Mouse (Mus musculus) heart, adult 8-10 months (tissue): ENCODE data around the gene Fanci. TPM values are rescaled to one million over a fixed set of nuclear protein-coding genes. Genes with fewer than 3 reads are reported as not detected.

Source experiments
- DNase-seq: peaks from one replicate; pipeline ENCODE4 v3.0.0; 2022; ENCODE audit warnings: low spot score
- total RNA-seq, 4 experiments: library from RNA; stranded (reverse); gene quantifications; 2 replicates each; pipeline ENCODE4 v1.2.4; 2022

Gene Fanci
- total RNA-seq, 4 experiments from 2014 or later = 0.09 to 0.34 (median 0.25) TPM

- DNase-seq = no peak
Measured at GRCm38 (mm10) chr7:79387140-79387539, 4.6 kb upstream of the Fanci start.

- DNase-seq = no peak
Measured at GRCm38 (mm10) chr7:79387991-79388390, 3.7 kb upstream of the Fanci start.

GRCm38 (mm10) chr7:79388671-79389206, 3.0 kb upstream of the Fanci start:
- no peak for DNase-seq

- no peak for DNase-seq
Measured at GRCm38 (mm10) chr7:79390141-79390708, 1.5 kb upstream of the Fanci start.

DNA sequence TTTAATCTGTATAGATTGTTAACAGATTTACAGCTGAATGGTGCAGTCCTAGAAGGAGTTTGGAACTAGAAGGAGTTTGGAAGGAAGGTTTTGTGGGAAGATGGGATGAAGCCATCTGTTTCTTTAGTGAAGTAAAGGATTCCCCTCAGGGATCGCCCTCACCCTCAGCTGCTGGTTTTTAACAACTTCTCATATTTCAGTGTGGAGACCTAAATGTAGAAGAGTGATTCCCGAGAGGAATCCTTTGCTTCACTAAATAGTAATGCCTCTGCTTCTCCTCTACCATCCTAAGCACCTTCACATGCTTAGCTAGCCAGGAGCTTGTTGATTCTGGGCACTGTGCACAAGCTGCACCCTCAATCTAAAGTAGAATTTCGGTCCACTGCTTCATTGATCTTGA, 258 bp upstream of the Fanci start:
- no peak for DNase-seq

- no peak for DNase-seq
Measured at GRCm38 (mm10) chr7:79392860-79393513, 1.3 kb downstream of the Fanci start.

DNA sequence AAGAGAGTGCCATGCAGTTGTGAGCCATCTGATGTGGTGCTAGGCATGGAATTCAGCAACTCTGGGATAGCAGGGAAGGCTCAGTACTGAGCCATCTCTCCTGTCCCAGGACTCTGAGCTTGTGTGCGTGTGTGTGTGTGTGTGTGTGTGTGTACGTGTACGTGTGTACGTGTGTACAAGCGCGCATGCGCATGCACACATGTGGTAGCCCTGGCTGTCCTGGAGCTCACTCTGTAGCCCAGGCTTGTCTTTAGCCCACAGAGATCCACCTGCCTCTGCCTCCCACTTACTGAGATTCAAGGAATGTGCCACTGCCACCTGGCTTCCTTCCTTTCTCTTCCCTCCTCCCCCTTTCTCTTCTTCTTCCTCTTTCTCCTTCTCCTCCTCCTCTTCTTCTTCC, 2.2 kb downstream of the Fanci start:
- no peak for DNase-seq

DNA sequence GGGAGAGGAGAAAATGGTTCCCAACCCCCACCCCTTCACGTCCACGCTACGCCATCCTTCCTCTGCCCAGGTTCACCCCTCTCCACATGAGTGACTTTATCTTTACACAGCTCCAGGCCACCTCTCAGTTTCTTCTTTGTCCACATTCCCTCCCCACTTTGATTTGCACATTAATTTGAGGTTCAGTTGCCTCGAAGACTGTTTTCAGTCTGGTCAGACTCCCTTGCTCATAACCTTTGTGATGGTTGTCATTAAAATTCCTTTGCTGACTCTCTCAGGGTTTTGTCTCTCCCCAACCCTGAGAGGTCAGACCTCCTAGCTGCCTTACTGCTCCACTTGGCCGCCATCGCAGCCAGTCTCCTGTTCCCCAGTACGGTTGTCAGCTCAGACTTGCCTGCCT, 2.9 kb downstream of the Fanci start:
- no peak for DNase-seq

GRCm38 (mm10) chr7:79395186-79395585, 3.5 kb downstream of the Fanci start:
- DNase-seq = no peak

- no peak for DNase-seq
Measured at GRCm38 (mm10) chr7:79397446-79397963, 5.8 kb downstream of the Fanci start.

- DNase-seq = no peak
Measured at GRCm38 (mm10) chr7:79398426-79398825, 6.7 kb downstream of the Fanci start.

- DNase-seq = no peak
Measured at GRCm38 (mm10) chr7:79398971-79399370, 7.2 kb downstream of the Fanci start.

GRCm38 (mm10) chr7:79400296-79400695, 8.6 kb downstream of the Fanci start:
- no peak for DNase-seq

- DNase-seq = no peak
Measured at GRCm38 (mm10) chr7:79414449-79415375, 23.0 kb downstream of the Fanci start.

DNA sequence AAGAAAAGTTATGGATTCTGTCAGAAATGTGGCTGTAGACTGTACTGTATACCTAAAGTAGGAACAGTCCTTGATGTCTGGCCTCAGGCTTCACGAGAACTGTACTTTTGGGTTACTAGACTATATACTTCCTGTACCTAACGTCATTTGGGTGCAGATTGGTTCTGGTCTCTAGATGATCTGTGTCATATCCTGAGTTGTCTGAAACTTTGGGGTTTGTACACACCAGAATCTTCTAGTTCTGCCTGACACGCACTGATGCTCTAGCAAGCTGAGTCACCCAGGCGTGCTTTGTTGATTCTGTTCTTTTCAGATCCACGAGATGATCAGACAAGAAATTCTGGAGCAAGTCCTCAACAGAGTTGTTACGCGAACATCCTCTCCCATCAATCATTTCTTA, 28.2 kb downstream of the Fanci start:
- no peak for DNase-seq

- DNase-seq = no peak
Measured at GRCm38 (mm10) chr7:79422876-79423275, 31.1 kb downstream of the Fanci start.

DNA sequence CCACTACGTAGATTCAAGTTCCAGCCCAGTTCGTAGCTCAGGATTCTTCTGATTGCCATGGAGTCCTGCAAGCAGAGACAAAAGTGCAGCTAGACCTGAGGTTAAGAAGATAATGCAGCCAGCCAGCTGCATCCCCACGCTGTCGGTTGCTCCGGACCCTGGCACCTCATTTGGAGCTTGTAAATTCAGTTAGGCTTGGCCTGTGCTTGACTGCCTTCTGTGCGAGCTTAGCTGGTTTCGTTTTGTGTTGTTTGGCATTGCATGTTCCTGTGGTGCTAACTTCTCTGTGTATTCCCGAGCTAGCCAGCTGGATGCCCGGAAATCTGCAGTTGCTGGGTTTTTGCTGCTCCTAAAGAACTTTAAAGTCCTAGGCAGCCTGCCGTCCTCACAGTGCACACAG, 34.1 kb downstream of the Fanci start:
- DNase-seq = no peak

- DNase-seq = no peak
Measured at GRCm38 (mm10) chr7:79428243-79428642, 36.5 kb downstream of the Fanci start.

- no peak for DNase-seq
Measured at GRCm38 (mm10) chr7:79440035-79440434, 48.3 kb downstream of the Fanci start.

- DNase-seq = no peak
Measured at GRCm38 (mm10) chr7:79447048-79447447, 55.3 kb downstream of the Fanci start.

DNA sequence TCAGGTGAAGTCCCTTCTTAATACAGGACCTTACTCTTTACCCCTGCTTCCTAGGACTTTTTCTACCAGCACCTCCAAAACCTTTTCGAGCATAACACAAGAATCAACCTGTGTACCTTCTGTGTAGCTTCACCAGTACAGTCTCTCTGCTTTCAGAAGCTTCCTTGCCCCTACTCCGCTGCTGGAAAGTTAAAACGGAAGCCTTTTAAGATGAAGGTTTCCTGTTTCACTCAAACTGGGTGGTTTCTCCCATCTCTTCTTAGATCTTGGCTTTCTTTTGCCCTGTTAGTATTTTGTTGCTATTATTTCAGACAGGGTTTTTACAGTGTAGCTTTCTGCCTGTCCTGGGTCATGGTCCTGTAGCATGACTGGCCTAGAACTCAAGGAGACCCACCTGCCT, 55.8 kb downstream of the Fanci start:
- DNase-seq = no peak

DNA sequence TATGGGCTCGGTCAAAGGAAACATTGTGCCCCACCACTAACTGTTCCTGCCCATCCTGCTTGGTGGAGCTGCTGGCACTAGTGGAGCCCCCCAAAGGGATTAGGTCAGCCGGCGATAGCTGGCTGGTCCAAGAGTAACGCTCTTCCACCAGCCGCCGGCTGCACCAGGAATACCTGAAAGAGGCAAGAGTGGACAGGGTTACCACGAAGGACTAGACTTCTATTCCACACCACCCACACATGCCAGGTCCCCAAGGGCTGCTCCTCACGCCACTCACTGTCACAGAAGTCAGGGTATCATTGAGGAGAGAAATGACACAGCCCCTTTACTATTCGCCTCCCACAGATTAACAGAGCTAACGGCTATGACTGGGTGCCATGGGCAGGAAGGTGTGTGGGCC, 70.0 kb downstream of the Fanci start:
- no peak for DNase-seq
